Mouse (Mus musculus): Measurements from ENCODE around the gene Cdkn2aip. TPM values are rescaled to one million over a fixed set of nuclear protein-coding genes. Genes with fewer than 3 reads are reported as not detected.

Gene Cdkn2aip
- polyA plus RNA-seq, 1 experiment from 2014 or later: 26.1 TPM

- Histone ChIP-seq H3K9me3 (ENCODE audit: control insufficient read depth, low read length) (no peaks in the 10 kb centered on the region), H3K9ac (ENCODE audit: low read length) (no peak overlapping the region), H3K4me3 (ENCODE audit: low read length) (no peak overlapping the region), H3K36me3 (ENCODE audit: control insufficient read depth, insufficient read depth, low read length) (no peaks in the 10 kb centered on the region), H3K27ac (ENCODE audit: low read length) (no peak overlapping the region), H3K4me2 (ENCODE audit: low read depth, low read length) (no peak overlapping the region), H3K27me3 (ENCODE audit: control insufficient read depth, insufficient read depth, low read depth, low read length) (no peaks in the 10 kb centered on the region), H3K4me1 (replicated peaks; ENCODE audit: control insufficient read depth, insufficient read depth, low read length) (no peaks in the 10 kb centered on the region; the same call in 1 of the 2 replicates)
- no peak for ATAC-seq (ENCODE audit: low read depth)
- 79% methylated on average over 9 of the region's 9 CpGs for WGBS
These were observed 31.1 kb upstream of the Cdkn2aip start for GRCm38 (mm10) chr8:47744803-47745202.

GRCm38 (mm10) chr8:47743419-47743818 lies 29.7 kb upstream of the Cdkn2aip start:
- WGBS: 4% methylated on average over 11 of the region's 11 CpGs
- peak; percentile 71; the same call in 1 of the 2 replicates for ATAC-seq (ENCODE audit: low read depth)
- Histone ChIP-seq H3K4me1 (replicated peaks; ENCODE audit: control insufficient read depth, insufficient read depth, low read length) (no peaks in the 10 kb centered on the region; the same call in 1 of the 2 replicates), H3K4me3 (ENCODE audit: low read length) (peak overlapping the region; percentile 3; the same call in 1 of the 2 replicates), H3K4me2 (ENCODE audit: low read depth, low read length) (peak overlapping the region; percentile 37), H3K9me3 (ENCODE audit: control insufficient read depth, low read length) (no peaks in the 10 kb centered on the region), H3K36me3 (ENCODE audit: control insufficient read depth, insufficient read depth, low read length) (no peaks in the 10 kb centered on the region), H3K27me3 (ENCODE audit: control insufficient read depth, insufficient read depth, low read depth, low read length) (no peaks in the 10 kb centered on the region), H3K27ac (ENCODE audit: low read length) (no peak overlapping the region), H3K9ac (ENCODE audit: low read length) (no peak overlapping the region)

GRCm38 (mm10) chr8:47742992-47743391 lies 29.3 kb upstream of the Cdkn2aip start:
- H3K4me2 ChIP-seq (ENCODE audit: low read depth, low read length): peak overlapping the region; percentile 37
- no peaks in the 10 kb centered on the region for H3K36me3 ChIP-seq (ENCODE audit: control insufficient read depth, insufficient read depth, low read length)
- no peak overlapping the region for H3K27ac ChIP-seq (ENCODE audit: low read length)
- 28% methylated on average over 8 of the region's 8 CpGs for WGBS
- H3K9me3 ChIP-seq (ENCODE audit: control insufficient read depth, low read length): no peaks in the 10 kb centered on the region
- ATAC-seq (ENCODE audit: low read depth): no peak
- H3K4me1 ChIP-seq (replicated peaks; ENCODE audit: control insufficient read depth, insufficient read depth, low read length): no peaks in the 10 kb centered on the region; the same call in 1 of the 2 replicates
- H3K27me3 ChIP-seq (ENCODE audit: control insufficient read depth, insufficient read depth, low read depth, low read length): no peaks in the 10 kb centered on the region
- H3K9ac ChIP-seq (ENCODE audit: low read length): no peak overlapping the region
- peak overlapping the region; percentile 3; the same call in 1 of the 2 replicates for H3K4me3 ChIP-seq (ENCODE audit: low read length)

- no peak overlapping the region for H3K4me3 ChIP-seq (ENCODE audit: low read length)
- 68% methylated on average over 7 of the region's 7 CpGs for WGBS
- no peaks in the 10 kb centered on the region; the same call in 1 of the 2 replicates for H3K4me1 ChIP-seq (replicated peaks; ENCODE audit: control insufficient read depth, insufficient read depth, low read length)
- H3K4me2 ChIP-seq (ENCODE audit: low read depth, low read length): no peak overlapping the region
- H3K27me3 ChIP-seq (ENCODE audit: control insufficient read depth, insufficient read depth, low read depth, low read length): no peaks in the 10 kb centered on the region
- H3K9ac ChIP-seq (ENCODE audit: low read length): no peak overlapping the region
- no peak for ATAC-seq (ENCODE audit: low read depth)
- H3K27ac ChIP-seq (ENCODE audit: low read length): no peak overlapping the region
- H3K9me3 ChIP-seq (ENCODE audit: control insufficient read depth, low read length): no peaks in the 10 kb centered on the region
- H3K36me3 ChIP-seq (ENCODE audit: control insufficient read depth, insufficient read depth, low read length): no peaks in the 10 kb centered on the region
These were observed 28.6 kb upstream of the Cdkn2aip start for GRCm38 (mm10) chr8:47742372-47742771.

- WGBS: 46% methylated on average over 7 of the region's 7 CpGs
- Histone ChIP-seq H3K4me2 (ENCODE audit: low read depth, low read length) (no peak overlapping the region), H3K9ac (ENCODE audit: low read length) (no peak overlapping the region), H3K27ac (ENCODE audit: low read length) (no peak overlapping the region), H3K4me1 (replicated peaks; ENCODE audit: control insufficient read depth, insufficient read depth, low read length) (no peaks in the 10 kb centered on the region), H3K27me3 (ENCODE audit: control insufficient read depth, insufficient read depth, low read depth, low read length) (no peaks in the 10 kb centered on the region), H3K4me3 (ENCODE audit: low read length) (no peak overlapping the region), H3K9me3 (ENCODE audit: control insufficient read depth, low read length) (no peaks in the 10 kb centered on the region), H3K36me3 (ENCODE audit: control insufficient read depth, insufficient read depth, low read length) (no peaks in the 10 kb centered on the region)
- no peak for ATAC-seq (ENCODE audit: low read depth)
These were observed 23.4 kb upstream of the Cdkn2aip start for GRCm38 (mm10) chr8:47737120-47737519.

- no peak overlapping the region for H3K9ac ChIP-seq (ENCODE audit: low read length)
- no peak overlapping the region for H3K4me3 ChIP-seq (ENCODE audit: low read length)
- no peaks in the 10 kb centered on the region for H3K27me3 ChIP-seq (ENCODE audit: control insufficient read depth, insufficient read depth, low read depth, low read length)
- H3K36me3 ChIP-seq (ENCODE audit: control insufficient read depth, insufficient read depth, low read length): no peaks in the 10 kb centered on the region
- H3K9me3 ChIP-seq (ENCODE audit: control insufficient read depth, low read length): no peaks in the 10 kb centered on the region
- H3K27ac ChIP-seq (ENCODE audit: low read length): no peak overlapping the region
- WGBS: 72% methylated on average over 7 of the region's 7 CpGs
- H3K4me2 ChIP-seq (ENCODE audit: low read depth, low read length): no peak overlapping the region
- no peaks in the 10 kb centered on the region for H3K4me1 ChIP-seq (replicated peaks; ENCODE audit: control insufficient read depth, insufficient read depth, low read length)
- ATAC-seq (ENCODE audit: low read depth): no peak
These were observed 15.6 kb upstream of the Cdkn2aip start for GRCm38 (mm10) chr8:47729324-47729723.

GRCm38 (mm10) chr8:47726945-47727344 lies 13.2 kb upstream of the Cdkn2aip start:
- no peak overlapping the region for H3K9ac ChIP-seq (ENCODE audit: low read length)
- H3K27ac ChIP-seq (ENCODE audit: low read length): no peak overlapping the region
- H3K4me3 ChIP-seq (ENCODE audit: low read length): no peak overlapping the region
- no peak for ATAC-seq (ENCODE audit: low read depth)
- WGBS: 51% methylated on average over 6 of the region's 6 CpGs
- no peaks in the 10 kb centered on the region for H3K4me1 ChIP-seq (replicated peaks; ENCODE audit: control insufficient read depth, insufficient read depth, low read length)
- no peaks in the 10 kb centered on the region for H3K9me3 ChIP-seq (ENCODE audit: control insufficient read depth, low read length)
- no peak overlapping the region for H3K4me2 ChIP-seq (ENCODE audit: low read depth, low read length)
- no peaks in the 10 kb centered on the region for H3K27me3 ChIP-seq (ENCODE audit: control insufficient read depth, insufficient read depth, low read depth, low read length)
- H3K36me3 ChIP-seq (ENCODE audit: control insufficient read depth, insufficient read depth, low read length): no peaks in the 10 kb centered on the region

GRCm38 (mm10) chr8:47721609-47722008 lies 7.9 kb upstream of the Cdkn2aip start:
- Histone ChIP-seq H3K4me1 (replicated peaks; ENCODE audit: control insufficient read depth, insufficient read depth, low read length) (peaks cover 9% of the 10 kb centered on the region; the same call in 1 of the 2 replicates), H3K4me2 (ENCODE audit: low read depth, low read length) (no peak overlapping the region), H3K4me3 (ENCODE audit: low read length) (no peak overlapping the region), H3K9me3 (ENCODE audit: control insufficient read depth, low read length) (no peaks in the 10 kb centered on the region), H3K36me3 (ENCODE audit: control insufficient read depth, insufficient read depth, low read length) (no peaks in the 10 kb centered on the region), H3K27me3 (ENCODE audit: control insufficient read depth, insufficient read depth, low read depth, low read length) (no peaks in the 10 kb centered on the region), H3K27ac (ENCODE audit: low read length) (no peak overlapping the region), H3K9ac (ENCODE audit: low read length) (no peak overlapping the region)
- WGBS: 47% methylated on average over 4 of the region's 4 CpGs
- ATAC-seq (ENCODE audit: low read depth): no peak

- H3K9me3 ChIP-seq (ENCODE audit: control insufficient read depth, low read length): no peaks in the 10 kb centered on the region
- peak overlapping the region; percentile 47 for H3K4me2 ChIP-seq (ENCODE audit: low read depth, low read length)
- H3K9ac ChIP-seq (ENCODE audit: low read length): peak overlapping the region; percentile 28; the same call in 1 of the 2 replicates
- H3K4me3 ChIP-seq (ENCODE audit: low read length): peak overlapping the region; percentile 3; the same call in 1 of the 2 replicates
- 16% methylated on average over 11 of the region's 11 CpGs for WGBS
- ATAC-seq (ENCODE audit: low read depth): no peak
- H3K36me3 ChIP-seq (ENCODE audit: control insufficient read depth, insufficient read depth, low read length): no peaks in the 10 kb centered on the region
- peaks cover 9% of the 10 kb centered on the region for H3K4me1 ChIP-seq (replicated peaks; ENCODE audit: control insufficient read depth, insufficient read depth, low read length)
- no peak overlapping the region for H3K27ac ChIP-seq (ENCODE audit: low read length)
- no peaks in the 10 kb centered on the region for H3K27me3 ChIP-seq (ENCODE audit: control insufficient read depth, insufficient read depth, low read depth, low read length)
These were observed 4.9 kb upstream of the Cdkn2aip start for GRCm38 (mm10) chr8:47718641-47719040.
